Mouse (Mus musculus): ENCODE results near the gene Selenov. TPM values are rescaled to one million over a fixed set of nuclear protein-coding genes. Genes with fewer than 3 reads are reported as not detected.
A peak's percentile ranks its signal among the peaks of the same experiment; 100 is the strongest.

Selenov gene
- polyA plus RNA-seq (2012; rRNA removed) = not detected in 2 replicates

DNA sequence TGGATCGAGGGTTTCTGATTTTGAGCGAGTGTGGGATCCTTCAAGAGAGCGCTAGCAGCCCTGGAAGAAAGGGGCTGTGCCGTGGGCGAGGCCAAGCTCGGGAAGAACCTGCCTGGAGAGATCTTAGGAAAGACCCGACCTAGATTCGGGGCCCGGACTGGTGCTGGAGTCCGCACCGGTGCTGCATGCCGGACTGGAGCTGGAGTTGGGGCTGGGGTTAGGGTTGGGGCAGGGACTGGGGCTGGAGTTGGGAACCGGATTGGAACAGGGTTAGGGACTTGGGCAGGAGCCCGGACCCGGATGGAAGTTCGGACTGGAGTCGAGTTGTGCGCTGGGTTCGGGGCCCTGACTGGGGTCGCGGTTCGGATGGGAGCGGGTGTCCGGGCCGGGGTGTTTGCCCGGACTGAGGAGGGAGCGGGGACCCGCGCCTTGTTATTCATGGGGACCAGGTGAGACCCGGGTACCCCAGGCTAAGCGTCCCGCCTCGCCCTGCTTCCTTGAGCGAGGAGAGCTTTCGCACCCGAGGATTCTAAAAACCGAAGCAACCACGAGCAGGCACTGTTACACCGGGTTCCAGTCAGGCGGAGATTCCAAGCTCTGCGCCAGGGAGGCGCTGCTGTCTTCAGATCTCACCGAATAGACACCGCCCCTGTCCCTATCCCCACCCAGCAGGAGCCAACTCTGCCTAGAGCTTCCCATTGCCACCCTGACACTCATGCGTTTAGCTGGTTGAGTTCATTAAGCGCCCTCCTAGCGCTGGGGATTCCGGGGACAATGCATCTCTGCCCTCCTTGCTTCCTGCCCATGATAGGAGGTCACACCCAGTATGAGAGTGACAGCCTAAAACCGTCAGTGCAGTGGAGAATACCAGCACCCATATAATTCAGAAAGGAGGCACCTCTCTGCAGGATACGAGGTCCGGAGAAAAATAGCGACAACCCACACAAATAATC is at the start of gene Selenov:
Selenov (minus strand) TSS at position 549 of the 953 bp plus-strand sequence.
- 2% methylated on average over 52 of the region's 52 CpGs for WGBS
- no peak for DNase-seq (ENCODE audit: low read depth, low spot score)

DNA sequence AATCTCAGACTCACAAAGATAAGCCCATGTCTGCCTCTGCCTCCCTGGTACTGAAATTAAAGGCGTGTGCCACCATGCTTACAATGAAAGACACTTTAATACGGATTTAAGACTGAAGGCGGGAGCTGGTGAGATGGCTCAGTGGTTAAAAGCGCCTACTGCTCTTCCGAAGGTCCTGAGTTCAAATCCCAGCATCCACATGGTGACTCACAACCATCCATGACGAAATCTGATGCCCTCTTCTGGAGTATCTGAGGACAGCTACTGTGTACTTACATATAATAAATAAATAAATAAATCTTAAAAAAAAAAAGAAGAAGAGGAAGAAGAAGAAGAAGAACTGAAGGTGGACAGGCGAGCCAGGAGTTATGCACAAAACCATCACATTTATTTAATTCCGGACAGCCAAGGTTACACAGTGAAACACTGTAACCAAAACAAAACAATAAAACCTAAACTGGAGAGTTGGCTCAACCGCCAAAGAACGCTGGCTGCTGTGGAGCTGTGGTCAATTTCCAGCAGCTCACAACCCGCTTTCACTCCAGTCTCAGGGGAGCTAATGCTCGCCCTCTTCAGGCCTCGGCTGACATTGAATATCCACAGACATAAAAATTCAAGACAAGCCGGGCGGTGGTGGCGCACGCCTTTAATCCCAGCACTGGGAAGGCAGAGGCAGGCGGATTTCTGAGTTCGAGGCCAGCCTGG is 48.4 kb upstream of the Selenov start:
- 41% methylated on average over 19 of the region's 19 CpGs for WGBS
- DNase-seq (ENCODE audit: low read depth, low spot score) = no peak

DNA sequence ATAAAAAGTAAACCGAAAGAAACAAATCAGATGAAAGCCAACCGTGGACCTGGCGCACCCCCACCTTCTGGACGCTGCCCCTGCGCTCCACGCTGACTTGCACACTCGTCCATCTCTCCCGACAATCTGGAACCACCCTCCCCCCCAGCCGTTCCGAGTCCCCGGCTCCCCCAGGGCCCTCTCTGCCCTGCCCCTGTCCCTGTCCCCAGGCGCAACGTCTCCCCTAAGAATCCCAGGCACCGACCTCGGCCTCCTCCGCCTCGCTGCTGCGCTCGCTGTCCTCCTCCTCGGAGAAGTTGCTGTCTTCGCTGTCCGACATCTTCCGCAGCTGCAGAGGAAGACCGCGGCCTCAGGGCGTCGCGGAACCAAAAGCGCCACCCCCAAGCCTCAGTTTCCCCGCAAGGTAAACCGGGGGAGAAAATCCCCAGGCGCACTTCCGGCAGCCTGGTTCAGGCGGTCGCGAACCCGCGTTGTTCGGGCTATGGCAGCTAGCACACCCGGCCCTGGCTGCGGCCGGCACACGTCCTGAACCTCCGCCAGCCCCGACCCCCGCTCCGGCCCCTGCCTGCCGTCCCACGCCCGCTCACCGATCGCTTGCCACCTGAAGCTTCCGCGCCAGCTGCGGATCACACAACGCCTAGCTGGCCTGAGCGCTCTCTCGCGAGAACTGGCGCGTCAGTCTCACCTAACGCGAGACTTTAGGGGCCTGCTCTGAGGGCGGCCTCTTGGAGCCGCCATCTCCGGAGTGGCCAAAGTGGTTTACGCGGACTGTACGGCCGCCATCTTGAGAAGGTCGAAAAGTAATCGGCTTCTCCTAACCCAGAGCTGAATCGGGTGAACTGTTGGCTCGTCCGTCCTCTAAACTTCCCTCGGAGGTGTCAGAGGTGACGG is 47.4 kb upstream of the Selenov start, which contains the start of gene Supt5:
Supt5 (minus strand) TSS at position 639 of the 891 bp plus-strand sequence.
- peak; percentile 99 for DNase-seq (ENCODE audit: low read depth, low spot score)
- WGBS = under 1% methylated on average over 77 of the region's 77 CpGs

DNA sequence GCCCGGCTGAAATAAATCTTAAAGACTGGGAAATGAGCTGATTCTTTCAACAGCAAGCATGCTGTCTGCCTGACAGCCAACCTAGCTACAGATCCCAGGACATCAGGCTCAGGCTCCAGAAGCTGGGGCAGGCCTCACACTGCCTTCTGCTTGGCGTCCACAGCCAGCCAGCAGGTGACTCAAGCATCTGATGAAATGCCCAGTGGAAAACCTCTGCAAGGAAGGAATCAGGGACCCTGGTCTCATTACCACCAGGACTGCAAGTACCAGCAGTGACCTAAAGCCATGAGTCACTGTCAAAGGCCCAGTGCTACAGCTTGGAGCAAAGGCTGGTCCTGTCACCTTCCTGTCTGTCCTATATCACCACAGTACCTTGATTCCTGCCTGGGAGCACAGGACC is 44.5 kb upstream of the Selenov start:
- no peak for DNase-seq (ENCODE audit: low read depth, low spot score)
- 79% methylated on average over 2 of the region's 2 CpGs for WGBS

DNA sequence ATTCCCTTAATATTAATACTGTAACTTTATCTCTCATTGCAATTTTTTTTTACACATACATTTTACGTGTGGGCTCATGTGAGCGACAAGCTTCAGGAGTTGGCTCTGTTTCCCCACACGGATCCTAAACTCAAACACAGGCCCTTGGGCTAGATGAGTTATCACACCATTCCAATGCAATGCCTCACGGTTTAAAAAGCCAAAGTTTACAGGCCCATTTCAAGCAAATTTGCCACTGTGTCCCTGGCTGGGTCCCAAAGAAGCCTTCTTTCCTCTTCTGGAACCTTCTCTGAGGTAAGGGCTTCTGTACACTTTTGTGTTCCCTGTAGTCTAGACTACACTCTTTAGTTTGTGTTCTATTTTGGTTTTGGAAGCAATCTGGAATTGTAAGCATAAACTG is 43.5 kb upstream of the Selenov start:
- 67% methylated on average over 4 of the region's 4 CpGs for WGBS
- no peak for DNase-seq (ENCODE audit: low read depth, low spot score)

DNA sequence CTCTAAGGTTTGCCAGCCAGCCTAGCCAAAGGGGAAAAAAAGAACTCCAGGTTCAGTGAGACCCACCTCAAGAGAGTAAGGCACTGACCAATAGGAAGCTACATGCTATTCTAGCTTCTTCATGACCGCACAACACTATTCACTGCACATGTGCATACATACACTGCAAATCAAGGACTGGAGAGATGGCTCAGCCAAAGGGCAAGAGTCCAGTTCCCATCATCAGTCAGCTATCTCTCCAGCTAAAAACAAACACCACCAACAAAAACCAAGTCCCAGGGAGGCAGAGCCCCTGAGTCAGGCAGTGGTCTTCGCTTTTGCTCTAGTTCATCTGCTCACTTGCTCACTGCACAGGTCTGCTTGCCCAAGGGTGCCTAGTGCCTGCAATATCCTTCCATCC is 37.3 kb upstream of the Selenov start:
- WGBS = 97% methylated on average over 2 of the region's 2 CpGs

DNA sequence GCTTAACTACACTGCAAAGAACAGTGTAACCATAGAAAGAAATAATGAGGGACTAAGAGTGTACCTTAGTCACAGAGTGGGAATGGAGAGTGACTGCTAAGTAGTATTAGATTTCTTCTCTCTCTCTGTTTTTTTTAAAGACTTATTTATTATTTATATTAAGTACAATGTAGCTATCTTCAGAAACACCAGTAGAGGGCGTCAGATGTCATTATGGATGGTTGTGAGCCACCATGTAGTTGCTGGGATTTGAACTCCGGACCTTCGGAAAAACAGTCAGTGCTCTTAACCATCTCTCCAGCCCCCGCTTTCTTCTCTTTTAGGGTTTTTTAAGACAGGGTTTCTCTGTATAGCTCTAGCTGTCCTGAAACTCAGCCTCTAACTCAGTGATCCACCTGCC is 35.5 kb upstream of the Selenov start:
- no peak for DNase-seq (ENCODE audit: low read depth, low spot score)
- 83% methylated on average over 4 of the region's 4 CpGs for WGBS

More for the DNA sequence above, 37.3 kb upstream of the Selenov start:
- no peak for DNase-seq (ENCODE audit: low read depth, low spot score)

DNA sequence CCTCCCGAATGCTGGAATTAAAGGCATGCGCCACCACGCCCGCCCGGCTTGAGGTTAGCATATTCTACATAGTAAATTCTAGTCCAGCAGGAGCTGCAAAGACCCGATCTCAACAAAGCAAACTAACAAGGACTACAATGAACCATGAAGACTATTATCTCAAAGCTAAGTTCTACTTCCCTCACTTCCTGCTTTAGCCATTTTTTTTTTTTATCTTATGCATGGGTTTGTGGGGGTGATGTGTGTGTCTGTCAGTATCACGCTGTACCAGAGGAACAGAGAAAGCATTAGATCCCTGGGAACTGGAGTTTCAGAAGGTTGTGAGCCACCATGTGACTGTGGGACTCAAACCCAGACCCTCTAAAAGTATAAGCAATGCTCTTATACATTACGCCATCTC is 34.3 kb upstream of the Selenov start:
- WGBS = 97% methylated on average over 8 of the region's 8 CpGs
- DNase-seq (ENCODE audit: low read depth, low spot score) = no peak

DNA sequence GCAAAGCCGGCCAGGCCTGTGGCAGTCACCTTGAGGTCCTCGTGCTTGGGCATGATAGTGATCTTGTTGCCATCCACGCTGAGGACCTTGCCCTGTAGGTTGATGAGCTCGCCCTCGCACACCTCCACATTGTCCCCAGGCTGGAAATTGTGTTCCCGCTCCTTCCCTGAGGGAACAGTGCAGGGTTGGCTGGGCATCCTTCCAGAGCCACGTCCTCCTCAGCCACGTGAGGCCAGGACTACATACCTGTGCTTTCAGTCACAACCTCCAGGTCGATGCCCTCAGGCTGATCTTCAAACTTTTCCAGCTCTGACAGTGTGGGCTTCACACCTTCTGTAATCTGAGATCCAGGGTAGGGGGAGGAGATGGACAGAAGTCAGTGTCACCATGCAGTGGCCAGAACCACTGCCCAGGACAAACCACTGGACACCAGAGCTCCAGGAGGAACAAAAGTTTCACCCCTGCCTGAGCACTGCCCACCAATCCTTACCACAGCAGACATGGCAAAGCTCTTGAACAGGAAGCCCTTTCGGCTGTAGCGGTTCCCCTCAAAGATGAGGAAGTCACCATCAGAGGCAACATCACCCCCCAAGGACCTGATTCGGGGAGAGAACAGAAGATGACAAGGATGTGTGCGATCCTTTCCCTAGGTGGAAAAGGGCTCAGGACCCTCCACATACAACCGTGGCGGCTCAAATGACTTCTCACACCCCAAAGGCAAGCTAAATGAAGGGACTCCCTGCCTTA is 31.2 kb upstream of the Selenov start:
- WGBS = 89% methylated on average over 15 of the region's 15 CpGs
- no peak for DNase-seq (ENCODE audit: low read depth, low spot score)

DNA sequence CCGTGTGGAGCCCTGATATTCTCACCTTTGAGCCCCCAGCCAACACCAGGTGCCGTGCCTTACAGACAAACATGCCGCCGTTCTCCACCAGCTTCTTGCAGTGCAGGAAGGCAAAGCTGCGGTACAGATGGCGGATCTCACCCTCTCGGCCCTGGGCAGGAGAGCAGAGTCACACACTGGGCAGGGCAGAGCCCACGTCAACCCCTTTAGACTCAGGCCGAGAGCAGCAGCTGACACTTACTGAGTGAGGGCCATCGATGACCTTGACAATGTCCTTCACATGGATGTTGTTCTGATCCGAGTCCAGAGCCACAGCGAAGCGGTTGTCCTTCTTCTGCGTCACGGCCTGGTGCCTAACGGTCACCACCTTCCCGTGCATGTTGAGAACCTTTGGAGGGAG is 27.7 kb upstream of the Selenov start:
- 92% methylated on average over 17 of the region's 17 CpGs for WGBS

DNA sequence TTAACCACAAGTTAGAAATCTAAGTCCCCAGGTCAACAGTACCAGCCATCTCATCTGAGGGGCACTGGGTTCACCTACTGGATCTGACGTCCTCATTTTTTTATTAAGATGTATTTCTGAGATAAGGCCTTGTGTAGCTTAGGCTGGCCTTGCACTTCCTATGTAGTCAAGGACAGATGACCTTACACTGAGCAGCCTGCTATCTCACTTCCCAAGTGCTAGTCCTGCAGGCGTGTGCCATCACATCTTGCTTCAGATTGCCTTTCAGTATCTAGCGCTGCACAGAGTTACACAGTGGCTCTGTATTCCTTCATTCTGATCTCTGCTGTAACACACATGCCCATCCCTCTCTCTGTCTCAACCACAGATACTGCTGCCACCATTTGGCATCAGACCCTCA is 27.1 kb upstream of the Selenov start:
- DNase-seq (ENCODE audit: low read depth, low spot score) = no peak
- WGBS = 86% methylated on average over 3 of the region's 3 CpGs

More for the DNA sequence above, 27.7 kb upstream of the Selenov start:
- no peak for DNase-seq (ENCODE audit: low read depth, low spot score)

DNA sequence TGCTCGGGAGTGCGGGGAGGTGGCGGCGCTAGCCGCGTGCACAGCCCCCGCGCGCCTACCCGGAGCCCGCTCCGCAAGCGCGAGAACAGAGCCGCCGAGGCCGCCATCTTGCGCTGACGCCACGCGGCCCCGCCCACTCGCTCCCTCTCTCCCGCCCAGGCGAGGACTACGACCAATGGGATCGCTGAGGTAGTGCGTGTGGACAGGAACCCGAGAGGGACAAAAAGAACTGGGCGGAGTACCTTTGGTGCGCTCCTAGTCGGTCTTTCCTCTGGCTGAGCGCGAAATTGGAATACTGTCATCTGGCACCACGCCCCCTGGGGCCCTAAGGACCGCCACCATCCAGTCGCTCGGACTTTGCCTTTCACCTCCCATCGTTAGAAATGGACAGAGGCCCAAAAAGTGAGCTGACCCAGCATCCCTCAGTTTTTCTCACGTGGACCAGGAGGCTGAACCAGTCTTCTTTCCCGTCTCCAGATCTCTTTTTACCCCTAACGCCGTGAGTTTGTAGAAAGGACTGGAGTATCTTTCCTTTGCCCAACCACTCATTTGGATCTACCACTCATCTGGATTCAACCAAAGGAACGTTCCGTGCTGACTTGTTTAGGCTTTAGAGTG is 21.0 kb upstream of the Selenov start, which contains the start of gene Timm50:
Timm50 (minus strand) TSS at position 147 of the 618 bp plus-strand sequence.
- peak; percentile 90 for DNase-seq (ENCODE audit: low read depth, low spot score)
- WGBS = under 1% methylated on average over 45 of the region's 45 CpGs

DNA sequence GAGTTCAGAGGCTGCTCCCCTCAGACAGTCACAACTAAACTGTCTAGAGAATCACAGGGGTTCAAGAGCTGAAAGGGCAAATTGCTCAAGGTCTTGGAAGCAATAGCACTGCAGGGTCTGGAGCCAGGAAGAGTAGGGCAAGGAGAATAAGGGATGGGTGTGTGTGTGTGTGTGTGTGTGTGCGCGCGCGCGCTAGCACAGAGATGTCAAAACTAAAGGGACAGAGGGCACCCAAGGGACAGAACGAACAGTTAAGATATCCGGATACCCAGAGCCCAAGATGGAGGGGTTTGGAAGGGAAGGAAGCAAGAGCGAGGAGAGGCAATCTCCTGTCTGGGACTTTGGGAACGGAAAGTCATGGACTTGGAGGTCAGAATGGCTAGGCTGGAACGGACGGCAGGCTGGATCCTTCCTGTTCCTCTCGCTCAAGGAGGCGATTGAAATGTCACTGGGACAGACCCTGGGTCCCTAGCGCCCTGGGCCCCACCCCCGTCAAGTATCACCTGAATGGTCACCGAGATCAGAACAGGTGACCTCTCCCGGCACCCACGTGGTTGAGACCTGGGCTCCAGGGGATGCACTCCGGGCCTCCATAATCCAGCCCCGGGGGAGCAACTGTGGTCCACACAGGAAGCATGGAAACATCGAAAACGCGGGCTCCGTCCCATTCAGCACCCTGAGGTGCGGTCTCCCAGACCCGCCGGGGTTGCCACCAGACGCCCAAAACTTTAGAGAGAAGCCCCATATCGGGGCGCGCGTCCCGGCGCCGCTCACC is 20.4 kb upstream of the Selenov start:
- WGBS = 3% methylated on average over 35 of the region's 35 CpGs
- no peak for DNase-seq (ENCODE audit: low read depth, low spot score)

DNA sequence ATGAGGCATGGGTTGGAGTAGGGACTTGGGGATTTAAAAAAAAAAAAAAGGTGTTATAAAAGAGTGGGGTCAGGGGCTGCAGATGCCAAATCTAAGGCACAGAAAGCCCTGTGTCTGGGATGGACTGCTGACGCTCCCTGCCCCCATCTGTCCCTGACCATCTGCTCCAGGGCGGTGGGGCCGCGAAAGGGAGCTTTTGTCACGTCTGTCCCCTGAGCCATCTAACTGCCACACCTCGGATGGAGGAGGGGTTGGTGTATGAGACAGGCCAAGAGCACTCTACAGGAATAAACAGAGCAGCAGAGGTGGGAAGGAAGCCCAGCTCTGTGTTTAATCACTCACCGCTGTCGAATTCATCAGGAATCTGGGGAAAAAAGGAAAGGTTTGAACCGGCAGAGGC is 18.8 kb upstream of the Selenov start:
- WGBS = 69% methylated on average over 9 of the region's 9 CpGs
- no peak for DNase-seq (ENCODE audit: low read depth, low spot score)

DNA sequence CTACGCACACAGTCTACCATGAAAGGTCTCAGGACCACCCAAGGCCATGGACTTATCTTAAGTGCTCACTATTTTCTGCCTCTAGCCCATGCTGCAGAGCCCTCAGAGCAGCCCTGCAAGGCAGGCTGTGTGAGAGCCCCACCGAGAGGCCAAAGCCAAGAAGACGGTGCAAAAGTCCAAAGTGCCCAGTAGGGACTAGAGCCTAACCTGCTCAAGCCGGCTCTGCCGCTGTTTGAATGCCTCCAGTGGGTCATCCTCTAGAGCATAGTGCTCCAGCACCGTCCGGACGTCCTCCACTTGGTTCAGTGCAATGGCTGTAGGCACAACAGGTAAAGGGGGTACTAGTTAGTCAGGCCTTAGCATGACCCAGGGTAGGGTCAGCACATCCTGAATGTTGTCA is 15.2 kb upstream of the Selenov start:
- 92% methylated on average over 8 of the region's 8 CpGs for WGBS
- DNase-seq (ENCODE audit: low read depth, low spot score) = no peak

DNA sequence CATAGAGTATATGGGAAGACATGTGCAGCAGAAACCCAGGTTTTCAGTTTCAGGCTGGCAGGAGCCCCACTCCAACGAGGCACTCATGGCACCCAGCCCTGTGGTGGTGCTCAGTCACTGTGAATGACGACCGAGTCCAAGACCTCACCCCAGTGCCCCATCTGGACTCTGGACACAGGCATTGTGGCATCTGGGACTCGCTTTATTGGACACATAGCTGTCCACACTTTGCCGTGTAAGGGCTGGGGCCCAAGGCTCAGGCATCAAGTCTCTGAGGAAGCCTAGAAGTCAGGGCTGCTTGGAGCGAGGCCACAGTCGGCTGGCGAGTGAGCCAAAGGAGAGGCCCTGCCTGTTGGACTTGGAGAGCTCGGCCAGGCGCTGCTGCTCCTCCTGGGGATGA is 14.7 kb upstream of the Selenov start:
- WGBS = 90% methylated on average over 10 of the region's 10 CpGs
- no peak for DNase-seq (ENCODE audit: low read depth, low spot score)

DNA sequence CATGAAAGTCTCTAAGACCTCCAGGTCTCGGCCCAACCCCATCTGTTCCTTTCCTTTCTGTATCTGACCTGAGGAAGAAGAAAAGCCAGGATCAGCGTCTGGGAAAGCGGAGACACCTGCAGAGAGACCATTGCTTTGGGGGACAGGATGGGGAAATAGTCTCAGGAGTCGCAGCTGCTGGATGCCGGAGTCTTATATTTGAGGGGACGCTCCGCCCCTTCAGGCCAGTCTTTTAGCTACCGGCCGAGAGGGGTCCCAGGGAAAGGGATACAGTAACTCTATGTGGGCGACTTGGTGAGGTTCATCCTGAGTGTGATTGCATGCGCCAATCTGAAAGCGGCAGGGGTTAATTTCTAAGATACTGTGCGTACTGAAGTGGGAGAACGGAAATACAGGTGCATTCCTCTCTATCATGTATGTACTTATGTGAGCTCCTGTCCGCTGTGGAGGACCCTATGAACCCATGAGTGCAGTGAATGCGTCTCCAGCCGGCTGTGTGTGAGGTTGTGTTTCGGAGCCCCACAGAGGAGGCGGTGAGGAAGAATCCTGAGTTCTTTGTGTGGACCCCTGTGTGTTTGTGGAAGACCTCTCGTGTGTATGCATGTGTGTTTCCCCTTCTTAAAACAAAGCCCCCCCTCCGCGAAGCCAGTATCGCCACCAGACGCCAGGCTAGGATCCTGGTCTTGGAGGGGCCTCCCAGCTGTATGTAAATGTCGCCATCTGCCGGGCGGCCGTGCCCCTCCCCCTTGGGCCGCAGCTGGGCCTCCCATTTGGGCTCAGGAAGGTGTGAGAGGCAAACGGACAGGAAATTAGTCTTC is 10.8 kb upstream of the Selenov start, which contains the start of gene Dll3:
Dll3 (minus strand) TSS at position 623 of the 818 bp plus-strand sequence.
- 4% methylated on average over 30 of the region's 30 CpGs for WGBS
- DNase-seq (ENCODE audit: low read depth, low spot score) = no peak
